Mouse (Mus musculus) mature B cell (primary cell): Measurements from ENCODE around the gene Lmod3.

Experiments used
- in situ Hi-C: fragments of 300-500 bp; cut with MboI; formaldehyde crosslinking; loops from 2 replicates; pipeline ENCODE4 v1.14.3; 2019

Gene Lmod3

DNA sequence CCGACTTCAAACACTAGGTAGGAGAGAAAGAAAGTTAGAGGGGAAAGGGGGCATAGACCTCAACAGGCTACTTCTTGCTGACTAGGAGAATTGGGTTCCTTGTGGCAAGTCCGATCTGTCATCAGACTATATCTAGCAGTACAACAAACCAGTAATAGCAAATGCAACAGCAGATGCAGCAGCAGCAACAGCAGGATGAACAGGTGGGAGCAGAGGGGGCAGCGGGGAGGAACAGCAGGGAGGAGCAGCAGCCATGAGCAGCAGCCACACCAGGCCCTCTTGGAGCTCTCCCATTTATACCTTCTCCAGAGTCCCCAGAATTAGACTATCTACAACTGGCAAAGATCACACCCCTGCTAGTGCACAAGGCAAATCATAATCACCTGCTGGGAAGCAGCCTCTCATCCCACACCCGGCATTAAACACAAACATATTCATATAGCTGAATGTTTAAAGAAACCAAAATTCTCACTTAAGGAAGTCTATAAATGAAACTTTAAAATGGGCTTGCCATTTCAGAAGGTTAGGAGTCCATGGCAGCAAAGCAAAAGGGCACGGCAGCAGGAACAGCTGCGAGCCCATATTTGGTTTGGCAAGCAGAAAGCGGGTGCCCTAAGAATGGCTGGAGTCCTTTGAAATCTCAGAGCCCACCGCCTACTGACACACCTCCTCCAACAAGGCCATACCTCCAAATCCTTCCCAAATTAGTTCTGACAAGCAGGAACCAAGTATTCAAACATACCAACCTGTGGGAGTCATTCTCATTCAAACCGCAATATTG is 25.3 kb downstream of the Lmod3 start:
- in situ Hi-C loops: no loop called here

DNA sequence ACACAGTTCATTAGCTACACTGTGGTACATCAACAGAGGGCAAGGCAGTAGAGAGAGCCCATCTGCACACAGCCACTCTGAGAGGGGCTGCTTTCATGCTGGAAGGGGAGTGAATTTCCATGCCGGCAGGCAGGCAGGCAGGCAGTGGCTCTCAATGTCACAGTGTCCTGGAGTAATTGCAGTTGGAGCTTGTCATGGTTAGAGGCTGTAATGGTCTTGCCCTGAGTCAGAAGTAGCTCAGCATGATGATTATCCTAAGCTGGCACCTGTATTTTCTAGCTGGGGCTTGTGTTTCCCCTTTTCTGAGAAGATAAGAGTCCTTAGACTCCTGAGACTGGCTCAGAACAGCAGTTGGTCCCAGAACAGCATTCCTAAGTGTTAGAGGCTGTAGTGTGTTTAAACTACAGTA is 26.5 kb downstream of the Lmod3 start:
- in situ Hi-C loops: no loop called here

DNA sequence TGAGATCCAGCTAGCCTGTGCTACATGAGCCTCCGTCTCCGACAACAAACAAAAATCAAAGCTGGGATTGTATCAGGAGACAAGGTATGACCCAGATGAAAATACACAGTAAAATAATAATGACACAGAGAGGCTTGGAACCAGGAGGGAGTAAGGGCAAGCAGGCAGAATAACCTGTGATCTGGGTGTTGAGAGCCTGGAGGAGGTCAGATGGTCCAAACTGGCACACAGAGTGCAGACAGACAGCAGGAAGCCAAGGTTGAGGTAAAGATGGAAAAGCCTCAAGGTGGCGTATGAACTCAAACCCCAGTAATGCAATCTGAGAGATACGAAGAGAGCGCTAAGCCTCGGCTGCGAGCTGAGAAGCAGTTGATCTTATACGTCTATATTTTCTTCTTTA is 28.1 kb downstream of the Lmod3 start:
- in situ Hi-C loops: no loop called here

DNA sequence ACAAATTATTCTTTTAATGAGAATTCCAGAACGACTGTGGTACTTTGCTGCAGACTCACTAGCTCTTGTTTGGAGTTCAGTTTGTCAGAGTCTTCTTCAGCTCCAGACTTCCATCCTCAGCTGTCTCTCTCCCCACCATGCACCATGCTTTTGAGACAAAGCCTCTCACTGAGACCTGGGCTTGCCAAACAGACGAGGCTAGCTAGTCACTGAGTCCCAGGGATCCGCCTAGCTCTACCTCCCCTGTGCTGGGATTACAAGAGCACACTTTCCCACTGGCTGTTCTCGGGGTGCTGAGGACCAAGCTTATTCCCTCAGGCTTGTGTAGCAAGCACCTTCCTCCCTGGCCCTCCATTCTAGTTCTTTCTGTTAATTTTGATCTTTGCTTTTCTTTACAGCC is 29.0 kb downstream of the Lmod3 start:
- in situ Hi-C loops: no loop called here

DNA sequence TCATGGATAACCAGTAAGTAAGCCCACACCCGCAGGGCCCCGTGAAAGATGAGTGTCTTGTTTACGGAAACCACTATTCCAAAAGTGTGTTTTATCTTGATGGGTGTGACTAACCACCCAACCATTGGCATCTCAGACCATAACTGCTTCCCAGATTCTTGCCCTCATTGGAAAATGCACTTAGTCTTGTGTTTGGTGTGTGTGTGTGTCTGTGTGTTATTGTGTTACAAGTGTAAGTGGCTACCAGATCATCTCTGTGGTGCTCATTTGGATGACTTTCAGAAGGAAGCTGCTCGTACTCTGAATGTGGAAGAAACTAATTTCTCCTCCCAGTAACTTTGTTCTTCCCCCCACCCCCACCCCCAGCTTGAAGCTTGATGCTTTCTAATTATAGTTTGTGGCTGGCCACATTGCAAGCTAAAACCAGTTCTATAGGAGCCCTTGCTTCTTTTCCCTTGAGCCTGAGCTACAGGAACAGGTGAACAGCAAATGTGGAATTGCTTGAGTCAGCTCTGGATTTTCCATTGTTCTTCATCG is 29.6 kb downstream of the Lmod3 start:
- in situ Hi-C loops: no loop called here

DNA sequence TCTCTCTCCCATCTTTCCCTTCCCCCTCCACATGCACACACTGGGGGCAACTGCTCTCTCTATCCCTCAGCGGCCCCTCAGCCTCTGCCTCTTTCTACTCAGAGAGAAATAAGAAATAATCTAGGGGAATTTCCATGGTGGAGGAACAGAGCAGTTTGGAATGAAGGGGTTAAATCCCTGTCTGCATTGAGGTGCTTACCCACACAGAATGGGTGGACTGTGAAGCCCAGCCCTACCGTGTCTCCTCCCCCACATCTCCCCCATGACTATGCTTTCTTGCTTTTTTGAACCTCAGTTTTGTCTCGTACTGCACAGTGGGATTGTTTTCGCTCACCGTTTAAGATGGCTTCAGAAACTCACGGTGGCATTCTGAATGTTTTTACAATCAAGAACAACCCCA is 30.2 kb downstream of the Lmod3 start:
- in situ Hi-C loops: no loop called here

DNA sequence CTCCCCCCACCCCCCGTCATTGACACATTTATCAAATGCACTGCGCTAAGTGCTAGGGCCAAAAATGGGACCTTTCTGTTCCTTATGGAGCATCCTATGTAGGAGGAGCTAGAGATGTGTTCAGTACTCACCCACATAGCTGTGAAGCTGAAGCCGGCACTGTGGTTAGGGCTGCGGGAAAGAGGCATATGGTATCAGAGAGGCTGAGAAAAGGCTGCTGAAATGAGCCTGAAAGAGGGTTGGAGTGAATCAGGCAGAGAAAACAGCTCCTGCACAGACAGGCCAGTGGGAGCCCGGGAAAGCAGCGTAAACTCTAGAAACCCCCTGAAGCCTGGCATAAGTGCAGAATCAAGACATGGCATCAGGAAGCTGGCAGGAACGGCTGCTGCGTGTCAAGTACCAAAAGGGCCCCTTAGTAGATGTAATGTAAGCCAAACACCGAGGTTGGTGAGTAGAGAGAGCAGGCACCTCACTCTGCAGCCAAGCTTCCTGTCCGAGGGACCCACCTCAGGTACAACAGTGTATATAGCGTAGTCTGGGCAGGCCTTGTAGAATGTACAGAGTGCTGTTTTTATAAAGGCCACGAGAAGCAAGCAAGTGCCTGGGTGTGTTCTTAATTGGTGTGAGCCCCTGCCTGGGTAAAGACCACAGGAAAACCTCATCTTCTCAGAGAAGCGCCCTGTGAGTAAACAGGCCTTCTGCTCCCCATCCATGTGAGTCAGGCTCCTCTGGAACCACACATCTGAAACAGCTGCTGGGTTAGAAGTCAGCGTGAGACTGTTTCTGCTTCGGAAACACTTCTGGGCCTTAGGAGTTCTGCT is 31.1 kb downstream of the Lmod3 start:
- in situ Hi-C loops: no loop called here

DNA sequence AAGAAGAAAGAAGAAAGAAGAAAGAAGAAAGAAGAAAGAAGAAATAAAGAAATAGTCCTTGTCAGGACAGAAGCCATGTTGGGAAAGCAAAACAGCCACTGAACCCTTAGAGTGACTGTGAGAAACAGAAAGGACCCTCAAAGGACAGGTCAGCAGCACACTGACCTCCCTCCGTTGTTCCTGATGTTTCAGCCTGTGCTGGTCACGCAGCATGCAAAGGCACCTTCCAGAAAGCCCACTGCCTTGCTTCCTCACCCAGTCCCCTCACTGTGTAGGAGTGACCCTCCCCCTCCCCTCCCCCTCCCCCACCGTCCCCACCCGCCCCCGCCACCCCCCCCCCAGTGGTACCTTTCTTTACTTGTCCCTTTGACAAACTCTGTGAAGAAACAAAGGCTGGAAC is 31.9 kb downstream of the Lmod3 start:
- in situ Hi-C loops: no loop called here

DNA sequence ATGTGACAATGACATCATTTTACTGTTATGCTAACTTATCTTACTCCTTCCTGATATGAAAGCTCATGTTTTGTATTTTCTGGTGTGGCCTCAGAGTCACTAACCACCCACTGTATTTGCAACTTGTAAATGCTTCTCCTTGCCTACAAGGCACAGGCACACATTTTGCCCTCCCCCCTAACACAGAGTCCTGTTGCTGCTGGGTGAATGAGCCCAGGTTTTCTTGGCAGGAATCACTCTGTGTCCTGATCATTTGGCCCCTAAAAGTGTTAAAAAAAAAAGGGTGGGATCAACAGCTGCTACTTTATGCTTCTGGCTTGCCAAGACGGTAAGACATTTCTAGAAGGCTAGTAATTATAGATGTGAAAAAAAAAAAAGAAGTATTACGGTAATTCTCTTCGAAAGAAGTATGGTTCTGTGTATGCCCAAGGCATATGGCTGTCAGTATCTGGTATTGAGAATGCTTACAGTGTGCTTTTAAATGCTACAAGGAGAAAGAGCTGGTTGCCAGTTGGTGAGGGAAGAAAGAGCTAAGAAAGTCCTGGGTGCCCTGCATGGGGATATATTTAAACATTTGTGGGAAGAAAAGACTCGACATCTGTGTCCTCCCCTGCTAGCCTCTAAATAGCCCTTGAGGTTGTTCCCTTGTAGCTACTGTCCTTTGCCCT is 36.3 kb downstream of the Lmod3 start:
- in situ Hi-C loops: no loop called here

DNA sequence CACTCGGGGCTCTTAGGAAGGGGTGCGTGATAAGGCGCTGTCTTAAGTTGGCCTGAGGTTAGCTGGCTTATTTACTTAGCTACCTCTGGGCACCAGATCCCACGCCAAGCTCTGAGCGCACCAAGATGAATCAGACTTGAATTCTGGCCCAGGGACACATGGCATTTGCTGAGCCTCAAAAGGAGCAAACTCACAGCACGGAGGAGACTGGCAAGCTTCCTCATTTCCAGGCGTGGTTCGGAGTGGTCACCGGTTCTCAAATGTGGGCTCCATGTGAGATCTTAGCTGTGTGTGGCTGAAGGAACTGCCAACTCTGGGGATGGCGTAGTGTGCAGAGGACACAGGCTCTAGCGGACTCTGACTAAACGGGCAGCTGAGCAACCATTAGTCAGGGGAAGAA is 40.6 kb downstream of the Lmod3 start:
- in situ Hi-C loops: no loop called here

DNA sequence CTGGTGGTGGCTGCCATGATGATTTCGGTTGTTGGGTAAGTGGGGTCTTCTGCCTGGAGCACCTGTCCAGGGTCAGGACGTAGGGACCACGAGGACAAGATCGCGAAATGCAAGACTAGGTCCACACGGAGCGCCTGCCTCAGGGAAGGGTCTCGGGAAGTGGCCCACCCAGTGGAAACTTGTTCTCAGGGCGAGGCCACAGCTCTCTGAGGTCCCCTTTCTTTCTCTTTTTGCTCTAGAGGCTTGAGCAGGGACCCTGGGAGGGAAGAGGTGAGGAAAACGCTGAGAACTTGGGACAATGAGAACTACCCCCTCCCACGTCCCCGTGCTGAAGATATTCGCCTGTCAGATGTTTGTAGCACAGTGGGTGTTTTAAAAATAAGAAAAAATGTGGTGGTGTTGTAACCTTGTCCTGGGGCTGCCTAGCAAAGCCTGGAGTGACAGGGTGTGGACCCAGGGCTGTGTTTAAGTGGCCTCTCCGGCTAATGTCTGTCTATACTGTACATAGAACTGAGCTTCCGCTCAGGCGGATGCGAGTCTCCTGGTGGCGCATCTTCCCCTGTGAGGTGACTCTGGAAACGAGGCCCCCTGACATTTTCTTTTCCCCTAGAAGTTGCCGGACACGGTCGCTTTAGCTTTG is 41.5 kb downstream of the Lmod3 start:
- in situ Hi-C loops: no loop called here

DNA sequence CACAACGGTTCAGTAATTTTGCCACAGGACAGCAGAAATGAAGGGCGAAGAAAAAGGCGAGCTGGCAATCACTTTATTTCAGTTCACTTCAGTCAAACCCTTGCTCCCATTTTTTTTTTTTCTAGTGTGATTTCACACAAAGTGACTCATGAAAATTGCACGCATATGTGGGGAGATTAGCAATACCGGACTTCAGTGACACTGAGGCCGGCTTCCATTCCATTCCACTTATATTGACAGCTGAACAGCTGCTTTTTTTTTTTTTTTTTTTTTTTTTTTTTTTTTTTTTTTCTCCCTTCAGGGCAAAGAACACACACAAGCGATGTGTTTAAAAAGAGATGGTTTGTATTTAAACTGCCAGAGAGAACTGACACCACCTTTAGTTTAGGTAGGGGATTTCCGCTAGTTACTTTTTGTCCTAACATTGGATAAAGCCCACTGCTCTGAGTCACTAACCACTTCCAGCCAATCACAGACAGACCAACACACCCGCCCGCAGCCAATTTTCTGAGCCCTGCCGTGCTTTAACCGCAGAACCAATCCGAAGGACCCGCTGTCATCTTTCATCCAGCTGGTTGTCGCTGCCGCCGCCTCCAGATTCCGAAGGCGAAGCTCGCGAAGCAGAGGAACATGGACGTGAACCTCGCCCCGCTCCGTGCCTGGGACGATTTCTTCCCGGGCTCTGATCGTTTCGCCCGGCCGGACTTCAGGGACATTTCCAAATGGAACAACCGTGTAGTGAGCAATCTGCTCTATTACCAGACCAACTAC is 42.2 kb downstream of the Lmod3 start, which contains the start of gene Arl6ip5:
Arl6ip5 (plus strand) TSS at position 499 of the 771 bp plus-strand sequence.
- in situ Hi-C loops: no loop called here

DNA sequence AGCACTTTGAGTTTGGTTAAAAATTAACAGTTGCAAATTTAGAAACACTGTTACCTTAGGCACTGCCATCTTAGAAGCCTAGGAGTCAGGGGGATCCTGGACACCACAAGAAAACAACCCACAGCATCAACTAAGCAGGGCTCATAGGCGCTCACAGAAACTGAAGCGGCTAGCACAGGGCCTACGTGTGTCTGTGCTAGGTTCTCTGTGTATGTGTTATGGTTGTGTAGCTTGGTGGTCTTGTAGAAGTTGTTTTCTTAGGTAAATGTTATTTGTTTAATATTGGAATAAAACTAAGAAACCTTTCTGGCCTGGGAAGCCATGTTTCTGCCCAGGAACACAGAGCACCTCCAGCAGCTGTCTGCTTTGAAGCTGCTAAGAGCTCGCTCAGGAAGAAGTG is 42.8 kb downstream of the Lmod3 start:
- in situ Hi-C loops: no loop called here

DNA sequence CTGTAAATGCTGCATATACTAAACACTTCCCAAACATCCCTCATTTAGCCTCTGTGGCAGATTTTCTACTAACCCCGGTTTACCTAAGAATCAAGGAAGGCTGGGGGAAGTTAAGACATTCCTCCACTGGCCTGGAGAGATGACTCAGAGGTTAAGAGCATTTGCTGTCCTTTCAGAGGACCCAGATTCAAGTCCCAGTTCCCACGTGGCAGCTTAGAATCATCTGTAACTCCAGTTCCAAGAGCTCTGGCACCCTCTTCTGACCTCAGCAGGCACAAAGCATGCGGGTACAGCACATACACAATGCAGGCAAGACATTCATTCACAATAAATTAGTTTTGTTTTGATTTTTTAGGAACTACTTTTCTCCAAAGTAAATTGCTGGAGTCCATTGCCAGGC is 43.4 kb downstream of the Lmod3 start:
- in situ Hi-C loops: no loop called here

DNA sequence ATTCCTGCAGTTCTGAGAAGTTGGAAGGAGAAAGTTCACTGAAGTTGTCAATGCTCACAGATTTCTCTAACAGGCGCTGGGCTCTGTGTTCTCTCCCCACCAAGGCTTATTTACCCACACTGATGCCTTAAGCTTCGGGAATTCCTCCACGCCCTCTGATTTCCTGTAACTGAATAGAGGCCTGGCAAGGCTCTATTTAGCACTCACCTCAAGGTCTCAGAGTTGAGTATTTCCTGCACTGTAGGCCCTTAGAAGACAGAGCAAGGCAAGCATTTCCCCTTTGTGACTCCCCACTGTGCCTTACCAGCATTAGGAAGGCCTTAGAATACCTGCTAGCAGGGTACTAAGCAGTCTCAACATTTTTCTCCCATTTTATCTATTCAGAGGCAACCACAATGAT is 44.2 kb downstream of the Lmod3 start:
- in situ Hi-C loops: no loop called here

DNA sequence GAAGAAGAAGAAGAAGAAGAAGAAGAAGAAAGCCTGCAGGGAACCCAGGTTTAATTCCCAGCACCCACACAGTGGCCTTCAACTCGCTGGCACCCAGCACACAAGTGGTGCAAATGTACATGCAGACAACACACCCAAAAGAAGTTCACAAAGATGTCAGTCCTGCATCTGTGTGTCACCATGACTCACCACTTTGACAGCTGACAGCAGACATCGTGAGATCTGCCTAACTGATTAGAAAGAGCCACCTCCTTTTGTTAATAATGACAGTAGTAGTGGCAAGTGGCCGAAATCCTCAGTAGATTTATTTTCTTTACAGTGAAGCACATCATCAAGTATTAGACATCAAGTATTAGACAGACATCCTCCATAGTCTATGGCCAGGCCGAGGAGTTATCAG is 45.5 kb downstream of the Lmod3 start:
- in situ Hi-C loops: no loop called here

DNA sequence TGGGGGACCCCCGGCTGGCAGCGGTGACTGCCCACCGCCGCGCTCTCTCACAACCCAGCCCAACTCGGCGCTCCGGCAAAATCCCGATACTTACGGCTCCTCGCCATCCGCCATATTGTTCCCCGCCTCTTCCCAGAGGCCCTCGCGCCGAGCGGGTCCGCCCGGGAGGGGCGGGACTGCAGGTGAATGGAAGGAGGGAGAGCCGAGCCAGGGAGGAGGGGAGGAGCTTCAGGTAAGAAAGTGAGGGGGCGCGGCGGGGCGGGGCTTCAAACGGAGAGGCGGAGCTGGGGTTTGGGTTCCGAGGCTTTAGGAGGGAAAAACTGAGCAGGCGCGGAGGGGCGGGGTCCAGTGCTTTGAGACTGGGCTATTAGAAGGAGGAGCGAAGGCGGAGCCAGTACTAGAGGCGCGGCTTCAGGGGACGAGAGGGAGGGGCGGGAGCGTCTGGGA is 47.1 kb downstream of the Lmod3 start, which contains the start of gene Uba3:
Uba3 (minus strand) TSS at position 209 of the 447 bp plus-strand sequence.
- in situ Hi-C loops: no loop called here

DNA sequence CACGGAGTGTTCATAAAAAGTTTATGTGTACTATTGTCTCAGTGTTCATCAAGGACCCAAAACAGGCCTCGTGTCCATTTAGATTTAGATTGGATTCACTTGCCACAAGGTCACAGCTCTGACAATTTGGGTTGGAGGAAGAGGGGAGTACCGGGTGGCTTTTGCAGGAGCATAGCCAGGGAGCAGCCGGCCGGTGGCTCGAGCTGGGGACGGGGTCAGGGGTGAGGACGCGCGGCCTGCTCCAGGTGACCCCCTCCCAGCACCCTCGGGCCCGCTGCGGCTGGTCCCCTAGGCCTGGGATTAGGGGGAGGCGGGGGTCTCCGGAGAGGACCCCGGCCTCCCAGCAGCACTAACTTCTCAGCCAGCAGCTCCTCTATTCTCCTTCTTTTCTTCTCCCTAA is 47.6 kb downstream of the Lmod3 start:
- in situ Hi-C loops: no loop called here

DNA sequence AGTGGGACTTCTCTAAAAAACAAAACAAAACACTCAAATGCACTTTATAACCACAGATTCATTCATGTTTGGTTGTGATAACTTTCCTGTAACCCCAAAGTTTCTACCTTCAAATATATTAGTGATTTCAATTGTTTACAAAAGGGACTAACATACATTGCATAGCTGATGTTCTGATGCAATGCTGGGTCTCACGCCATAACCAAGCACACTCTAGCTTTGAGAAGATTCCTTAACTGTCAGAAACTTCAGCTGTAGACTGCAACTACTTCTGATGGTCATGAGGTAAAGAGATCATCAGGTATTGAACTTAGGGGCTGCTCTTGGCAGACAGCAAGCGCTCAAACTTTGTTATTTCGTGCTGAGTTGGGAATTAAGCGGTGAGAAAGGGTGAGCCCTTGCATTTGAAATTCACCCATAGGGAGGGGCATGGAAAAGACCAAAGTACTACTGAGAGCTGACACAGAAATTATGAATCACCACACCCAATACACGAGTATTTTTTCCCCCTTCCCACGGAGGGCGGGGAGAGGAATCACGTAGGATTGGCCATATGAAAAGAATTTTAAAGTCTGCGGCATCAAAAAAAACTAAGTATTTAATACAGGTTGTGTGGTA is 48.2 kb downstream of the Lmod3 start:
- in situ Hi-C loops: no loop called here

DNA sequence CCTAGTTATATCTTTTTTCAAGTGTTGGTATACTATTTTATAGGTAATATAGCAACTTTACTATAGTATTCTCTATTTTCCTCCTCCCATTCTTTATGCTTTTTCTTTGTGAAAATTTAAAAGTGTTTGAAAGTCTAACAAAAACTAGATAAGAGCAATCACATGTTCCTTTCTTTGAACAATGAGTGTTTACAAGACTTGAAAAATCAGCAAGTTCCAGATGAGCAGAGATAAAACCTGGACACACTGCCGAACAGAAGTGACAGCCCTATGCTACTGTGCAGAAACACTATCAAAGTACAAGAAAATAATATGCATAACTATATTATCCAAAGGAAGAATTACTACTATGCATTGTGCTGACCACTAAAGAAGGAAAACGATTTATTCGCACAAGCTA is 50.1 kb downstream of the Lmod3 start:
- in situ Hi-C loops: no loop called here

DNA sequence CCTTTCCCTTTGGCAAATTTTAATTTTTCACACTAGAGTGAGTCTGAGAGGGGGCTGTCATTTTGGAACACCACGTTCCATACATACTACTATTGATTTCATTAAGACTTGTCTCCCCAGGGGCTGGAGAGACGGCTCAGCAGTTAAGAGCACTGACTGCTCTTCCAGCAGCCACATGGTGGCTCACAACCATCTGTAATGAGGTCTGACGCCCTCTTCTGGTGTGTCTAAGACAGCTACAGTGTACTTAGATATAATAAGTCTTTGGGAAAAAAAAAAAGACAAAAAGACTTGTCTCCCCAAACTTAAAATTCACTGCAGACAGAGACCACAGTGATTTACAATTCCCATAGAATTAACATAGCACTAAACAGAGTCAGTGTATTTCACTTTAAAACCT is 52.1 kb downstream of the Lmod3 start:
- in situ Hi-C loops: no loop called here
